In the genomic region with DNA sequence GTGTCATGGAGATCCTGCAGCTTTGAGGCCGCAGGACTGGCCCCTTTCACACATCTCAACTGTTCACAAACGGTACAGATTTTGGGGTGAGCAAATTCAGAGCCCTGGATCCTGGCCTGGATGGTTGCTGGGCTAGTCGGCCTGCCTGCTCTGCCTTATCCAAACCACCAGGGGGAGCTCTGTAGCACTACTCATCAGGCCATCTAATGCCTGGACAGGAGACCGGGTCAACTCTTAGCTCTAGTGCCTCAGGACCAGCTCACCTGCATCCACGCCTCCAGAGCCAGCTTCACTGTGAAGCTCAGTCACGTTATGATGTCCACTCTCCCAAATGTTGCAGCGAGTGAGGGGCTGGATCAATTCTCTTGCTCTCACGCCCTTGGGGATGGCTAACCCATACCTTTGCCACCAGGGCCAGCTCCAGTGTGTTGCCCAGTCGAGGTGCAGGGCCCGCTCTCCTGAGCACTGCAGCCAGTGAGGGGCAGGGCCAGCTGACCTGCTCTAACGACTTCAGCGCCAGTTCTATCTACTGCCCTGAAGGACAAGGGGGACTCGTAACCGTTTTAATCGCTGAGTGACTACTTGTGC, we compare ENCODE assay signal across 8 mouse cellular contexts.
A peak's percentile ranks its signal among the peaks of the same experiment; 100 is the strongest.
DNase-seq lines count a peak whose midpoint lies in the region; ATAC-seq and TF ChIP-seq lines count a peak whose summit lies in the region.

No protein-coding gene starts in this region.

- H3K27me3 ChIP-seq in CH12.LX (replicated peaks), result no peaks in the 10 kb centered on the region
- H3K27me3 ChIP-seq in liver, embryonic 14.5 days (ENCODE audit: control insufficient read depth, insufficient read depth, low read length), result no peaks in the 10 kb centered on the region

- no peak overlapping the region for H3K4me2 ChIP-seq in CH12.LX (ENCODE audit: insufficient read depth, low read depth, poor library complexity, severe bottlenecking)
- no peak overlapping the region for H3K4me2 ChIP-seq in liver, embryonic 14.5 days (ENCODE audit: low read depth)

- H3K36me3 ChIP-seq in CH12.LX (replicated peaks in 1 of 2; ENCODE audit: control insufficient read depth in 1 of 2, insufficient read depth in 1 of 2, low read length in 1 of 2), result no peaks in the 10 kb centered on the region
- no peaks in the 10 kb centered on the region for H3K36me3 ChIP-seq in liver, embryonic 14.5 days (replicated peaks; ENCODE audit: control insufficient read depth, insufficient read depth, low read depth)

- no peak overlapping the region for H3K9ac ChIP-seq in CH12.LX (ENCODE audit: insufficient read depth, low read depth)
- no peak overlapping the region for H3K9ac ChIP-seq in liver, embryonic 14.5 days (replicated peaks)

- peak; percentile 55 for TF ChIP-seq RAD21 in CH12.LX (IDR thresholded peaks at IDR 0.05; ENCODE audit: low read depth, low read length)

- ATAC-seq in liver, embryonic 14.5 days (ENCODE audit: insufficient read depth), result peak; percentile 50; the same call in 1 of the 2 replicates

- DNase-seq in CH12.LX (ENCODE audit: extremely low read depth), result peak; percentile 60
- peak; percentile 6 for DNase-seq in adrenal gland, adult 8-10 months
- DNase-seq in embryo, embryonic 11.5 days (ENCODE audit: low read depth, low spot score), result peak; percentile 49
- DNase-seq in heart, adult 8-10 months (ENCODE audit: low spot score), result peak; percentile 34
- DNase-seq in kidney, postnatal 10 days, result peak; percentile 63
- DNase-seq in liver, embryonic 14.5 days (ENCODE audit: low read depth in 3 of 3, low spot score in 3 of 3), result peak in 2 of 3 experiments; percentile 13 to 17
- DNase-seq in ovary, postnatal 14 days (ENCODE audit: low spot score), result peak; percentile 46
- DNase-seq in thymus, postnatal 4 days, result peak; percentile 60

- dilution Hi-C loops in CH12.LX (cut with MboI; ENCODE audit: extremely low pct_ligation_motif_present, extremely low pct_unique_long_range_greater_than_20kb, low sequenced_read_pairs), result no loop called here

- no peaks in the 10 kb centered on the region for H3K9me3 ChIP-seq in CH12.LX (replicated peaks; ENCODE audit: low read length)
- no peaks in the 10 kb centered on the region for H3K9me3 ChIP-seq in liver, embryonic 14.5 days (ENCODE audit: control insufficient read depth, low read length)

- in situ Hi-C loops in CH12.LX (cut with MboI; ENCODE audit: low pct_ligation_motif_present, low pct_unique_long_range_greater_than_20kb, low sequenced_read_pairs), result no loop called here

- peak; percentile 66 to 74 for TF ChIP-seq CTCF in CH12.LX (conservative IDR thresholded peaks at IDR 0.05 in 1 of 2, IDR thresholded peaks at IDR 0.05 in 1 of 2; ENCODE audit: low read depth in 2 of 2, low read length in 2 of 2)
- peak; percentile 89 for TF ChIP-seq CTCF in liver, embryonic 14.5 days (IDR thresholded peaks at IDR 0.05; ENCODE audit: low read depth)

- no peak overlapping the region for H3K27ac ChIP-seq in CH12.LX (ENCODE audit: insufficient read depth, low read depth)
- H3K27ac ChIP-seq in liver, embryonic 14.5 days, result no peak overlapping the region

- H3K79me2 ChIP-seq in CH12.LX (replicated peaks; ENCODE audit: control insufficient read depth, extremely low read depth, insufficient read depth, poor library complexity, severe bottlenecking), result no peaks in the 10 kb centered on the region

- no peak for TF ChIP-seq EP300 in CH12.LX (IDR thresholded peaks at IDR 0.05; ENCODE audit: low read length)
- TF ChIP-seq EP300 in liver, embryonic 14.5 days (IDR thresholded peaks at IDR 0.05; ENCODE audit: low read depth), result no peak

- WGBS in liver, embryonic 14.5 days (ENCODE audit: insufficient replicate concordance), result 43% methylated on average over 15 of the region's 15 CpGs

- TF ChIP-seq POLR2A in CH12.LX (IDR thresholded peaks at IDR 0.05; ENCODE audit: low read depth, low read length), result no peak

- no peak overlapping the region for H3K4me3 ChIP-seq in CH12.LX (replicated peaks in 1 of 3; ENCODE audit: low read depth in 2 of 3, low read length in 2 of 3, poor library complexity in 1 of 3)
- H3K4me3 ChIP-seq in liver, embryonic 14.5 days (ENCODE audit: insufficient read depth in 1 of 2, low read depth in 2 of 2, low read length in 2 of 2), result no peak overlapping the region

- H3K4me1 ChIP-seq in CH12.LX (ENCODE audit: control insufficient read depth in 1 of 2, insufficient read depth in 2 of 2), result no peaks in the 10 kb centered on the region
- no peaks in the 10 kb centered on the region for H3K4me1 ChIP-seq in liver, embryonic 14.5 days (replicated peaks; ENCODE audit: control insufficient read depth in 2 of 2, insufficient read depth in 2 of 2, low read length in 1 of 2)

TF ChIP-seq in CH12.LX, 34 proteins besides CTCF, POLR2A, EP300 and RAD21:
- peak; percentile 60 for TF ChIP-seq SMC3 (IDR thresholded peaks at IDR 0.05; ENCODE audit: low read depth, low read length)
- no peak for TF ChIP-seq IRF4 (IDR thresholded peaks at IDR 0.05; ENCODE audit: low read depth, low read length)

Comparison
In these comparisons a context has a peak if more than half of its experiments do, and no peak if none do; other contexts are left out.
1. DNase-seq: peak in every context shown above with its lines; median percentile 63 in kidney, postnatal 10 days; 60 in CH12.LX; 60 in thymus, postnatal 4 days; 49 in embryo, embryonic 11.5 days; 46 in ovary, postnatal 14 days; 34 in heart, adult 8-10 months; 15 in liver, embryonic 14.5 days; 6 in adrenal gland, adult 8-10 months.